Mouse (Mus musculus) neural tube, embryonic 15.5 days (tissue): ENCODE results near the gene Scg3. TPM values are rescaled to one million over a fixed set of nuclear protein-coding genes. Genes with fewer than 3 reads are reported as not detected.

Experiments
- ATAC-seq: fragments of 200-750 bp; cut with Nextera tagmentation; 2 replicates; pipeline ENCODE4 v1.8.0; 2017; ENCODE audit warnings: mild to moderate bottlenecking, moderate TSS enrichment, moderate library complexity; ENCODE audit not compliant: low FRiP score
- H3K27ac ChIP-seq: fragments of 300-500 bp; sonication (generic); replicated peaks from 2 replicates; pipeline ENCODE4 v1.5.1; 2015; ENCODE audit warnings: mild to moderate bottlenecking, inconsistent platforms
- H3K27me3 ChIP-seq: fragments of 300-500 bp; sonication (generic); replicated peaks from 2 replicates; pipeline ENCODE4 v1.6.1; 2015; ENCODE audit warnings: inconsistent platforms
- H3K36me3 ChIP-seq: fragments of 300-500 bp; sonication (generic); 2 replicates; pipeline ENCODE4 v1.6.1; 2015; ENCODE audit warnings: inconsistent platforms
- H3K4me1 ChIP-seq: fragments of 300-500 bp; sonication (generic); 2 replicates; pipeline ENCODE4 v1.6.1; 2015; ENCODE audit warnings: inconsistent platforms
- H3K4me2 ChIP-seq: fragments of 300-500 bp; sonication (generic); 2 replicates; pipeline ENCODE4 v1.6.1; 2015; ENCODE audit warnings: inconsistent platforms, mild to moderate bottlenecking, moderate library complexity
- H3K4me3 ChIP-seq: fragments of 300-500 bp; sonication (generic); replicated peaks from 2 replicates; pipeline ENCODE4 v1.5.1; 2015; ENCODE audit warnings: mild to moderate bottlenecking, inconsistent platforms
- H3K9ac ChIP-seq: fragments of 300-500 bp; sonication (generic); replicated peaks from 2 replicates; pipeline ENCODE4 v1.6.1; 2015; ENCODE audit warnings: mild to moderate bottlenecking, inconsistent platforms
- H3K9me3 ChIP-seq: fragments of 300-500 bp; sonication (generic); replicated peaks from 2 replicates; pipeline ENCODE4 v1.6.1; 2016; ENCODE audit warnings: inconsistent platforms
- WGBS: fragments of 180-500 bp; shearing (Covaris S2); methylation state at CpG from one replicate; pipeline ENCODE4 v1.1.7; 2015; ENCODE audit warnings: mixed read lengths; 5-methylcytosine and 5-hydroxymethylcytosine counted together
- polyA plus RNA-seq: library from polyadenylated mRNA; unstranded; fragments of >200 nt; fragmentation: Nextera tagmentation; extraction: Ambion mirVana; gene quantifications from 2 replicates; pipeline ENCODE4 v1.2.1, GENCODE M21; 2015

The Scg3 gene
- polyA plus RNA-seq: 102 and 123 TPM in 2 replicates

DNA sequence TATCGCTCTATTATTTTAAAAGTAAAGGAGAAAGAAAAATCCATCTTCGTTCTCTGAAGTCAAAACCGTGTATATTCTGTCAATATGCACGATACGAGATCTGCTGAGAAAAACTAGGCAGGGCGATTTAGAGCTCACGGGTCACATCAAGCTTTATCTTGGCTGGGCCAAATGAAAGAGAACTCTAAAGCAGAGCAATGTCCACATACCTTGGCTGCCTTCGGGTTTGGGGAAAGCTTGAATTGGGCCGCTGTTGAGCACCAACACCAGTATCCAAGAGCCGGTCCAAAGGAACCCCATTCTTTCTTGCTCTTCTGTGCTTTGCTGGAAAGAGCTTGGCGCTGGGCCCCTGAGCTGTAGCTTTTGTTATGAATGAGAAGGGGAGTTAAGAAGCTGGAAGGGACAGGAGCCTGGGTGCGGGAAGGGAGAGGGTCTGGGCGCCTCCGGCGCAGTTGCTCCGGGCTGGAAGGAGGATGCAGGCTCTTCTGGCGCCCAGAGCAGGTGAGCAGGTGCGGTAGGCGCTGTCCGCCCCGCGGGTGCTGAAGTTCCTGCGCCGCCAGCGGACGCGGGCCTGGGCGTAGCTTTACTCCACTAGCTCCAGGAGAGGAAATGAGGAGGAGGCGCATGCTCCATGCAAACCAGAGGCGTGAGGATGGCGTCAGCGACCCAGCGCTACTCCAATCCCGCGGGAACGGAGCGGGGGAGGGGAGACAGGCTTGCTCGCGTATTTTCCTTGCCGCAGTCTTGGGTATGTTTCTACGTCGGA lies at the start of gene Scg3:
Gene Scg3 (minus strand): TSS at position 631 of the 766 bp plus-strand sequence.
- 5% methylated on average over 42 of the region's 42 CpGs for WGBS
- ATAC-seq: peak; percentile 99
- peaks cover under 1% of the 10 kb centered on the region; the same call in 1 of the 2 replicates for H3K36me3 ChIP-seq
- no peaks in the 10 kb centered on the region for H3K27me3 ChIP-seq
- H3K4me2 ChIP-seq: peak within 1 kb of the TSS; percentile 57
- H3K9ac ChIP-seq: peak within 1 kb of the TSS; percentile 85
- peak within 1 kb of the TSS; percentile 82 for H3K4me3 ChIP-seq
- no peaks in the 10 kb centered on the region for H3K9me3 ChIP-seq
- peaks cover 27% of the 10 kb centered on the region for H3K4me1 ChIP-seq
- H3K27ac ChIP-seq: peak within 1 kb of the TSS; percentile 92

DNA sequence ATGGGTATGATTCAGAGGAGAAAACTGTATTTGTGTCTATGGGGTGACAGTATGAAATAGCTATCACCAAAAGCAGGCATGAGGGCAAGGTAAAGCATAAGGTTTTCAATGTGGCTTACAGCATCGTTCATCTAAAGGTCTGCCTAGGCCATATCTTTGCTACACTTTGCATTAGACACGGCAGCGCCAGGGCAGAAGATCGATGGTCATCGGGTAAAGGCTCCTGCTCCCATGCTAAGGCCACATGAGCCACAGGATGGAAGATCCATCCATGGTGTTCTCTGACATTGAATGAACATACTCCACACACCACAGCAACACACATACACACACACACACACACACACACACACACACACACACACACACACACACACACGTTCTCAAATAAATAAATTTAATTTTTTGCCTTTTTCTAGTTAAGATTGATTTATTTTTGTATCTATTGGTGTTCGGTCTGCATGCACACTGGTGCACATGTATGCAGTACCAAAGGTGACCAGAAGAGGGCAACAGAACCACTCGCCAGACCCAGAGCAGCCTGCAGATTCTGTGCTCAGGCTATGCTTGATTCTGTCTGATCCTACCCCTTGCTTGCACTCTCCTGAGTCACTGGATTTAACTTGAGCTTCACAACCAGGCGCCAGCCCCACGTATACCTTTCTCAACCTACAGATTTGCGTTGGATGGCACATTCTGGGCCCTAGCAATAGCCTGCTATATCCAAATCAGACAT lies 36.3 kb upstream of the Scg3 start:
- peak; percentile 80 for ATAC-seq
- Histone ChIP-seq H3K36me3 (no peaks in the 10 kb centered on the region), H3K27me3 (no peaks in the 10 kb centered on the region), H3K9ac (no peak overlapping the region), H3K4me1 (no peaks in the 10 kb centered on the region), H3K9me3 (no peaks in the 10 kb centered on the region), H3K4me2 (no peak overlapping the region), H3K4me3 (no peak overlapping the region), H3K27ac (no peak overlapping the region)
- WGBS: 37% methylated on average over 11 of the region's 11 CpGs

DNA sequence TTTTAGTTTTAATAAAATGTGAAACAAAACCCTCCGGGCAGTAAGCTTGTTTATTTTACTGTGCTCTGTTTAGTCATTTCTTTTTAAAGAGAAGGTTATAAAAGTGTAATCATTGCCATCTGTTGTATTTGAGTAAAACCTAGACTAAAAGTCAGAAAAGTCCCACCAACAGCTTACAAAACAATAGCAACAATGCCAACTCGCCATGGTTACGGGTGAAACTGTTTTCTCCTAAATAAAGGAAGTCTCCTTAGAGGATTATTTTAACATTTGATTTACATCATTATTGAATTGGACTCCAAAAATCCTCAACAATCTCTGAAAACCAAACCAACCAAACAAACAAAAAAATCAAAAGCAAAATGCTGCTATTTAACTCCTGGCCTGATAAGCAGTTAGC lies 35.6 kb upstream of the Scg3 start:
- H3K36me3 ChIP-seq: no peaks in the 10 kb centered on the region
- H3K4me1 ChIP-seq: no peaks in the 10 kb centered on the region
- no peaks in the 10 kb centered on the region for H3K27me3 ChIP-seq
- H3K27ac ChIP-seq: no peak overlapping the region
- no peak overlapping the region for H3K4me2 ChIP-seq
- no peak overlapping the region for H3K9ac ChIP-seq
- ATAC-seq: no peak
- WGBS: 70% methylated on average over 3 of the region's 3 CpGs
- H3K4me3 ChIP-seq: no peak overlapping the region
- H3K9me3 ChIP-seq: no peaks in the 10 kb centered on the region

DNA sequence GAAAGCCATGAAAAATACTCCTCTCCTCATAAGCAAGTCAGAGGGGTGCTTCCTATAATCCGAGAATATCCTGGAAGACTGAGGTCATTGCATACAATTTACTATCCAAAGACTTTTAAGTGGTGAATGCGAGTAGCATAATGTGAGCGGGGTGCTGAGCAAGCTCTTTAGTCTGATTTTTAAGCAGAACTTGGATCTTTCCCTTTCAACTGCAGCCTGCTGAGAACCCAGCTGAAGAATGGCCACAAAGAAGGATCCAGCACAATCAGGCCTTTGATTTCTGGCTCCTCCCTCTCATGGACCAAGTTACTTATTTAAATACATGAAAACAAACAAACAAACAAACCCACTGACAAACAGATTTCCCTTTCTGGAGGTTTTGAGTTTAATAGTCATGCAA lies 916 bp upstream of the Scg3 start:
- WGBS: 48% methylated on average over 3 of the region's 3 CpGs
- no peak for ATAC-seq

DNA sequence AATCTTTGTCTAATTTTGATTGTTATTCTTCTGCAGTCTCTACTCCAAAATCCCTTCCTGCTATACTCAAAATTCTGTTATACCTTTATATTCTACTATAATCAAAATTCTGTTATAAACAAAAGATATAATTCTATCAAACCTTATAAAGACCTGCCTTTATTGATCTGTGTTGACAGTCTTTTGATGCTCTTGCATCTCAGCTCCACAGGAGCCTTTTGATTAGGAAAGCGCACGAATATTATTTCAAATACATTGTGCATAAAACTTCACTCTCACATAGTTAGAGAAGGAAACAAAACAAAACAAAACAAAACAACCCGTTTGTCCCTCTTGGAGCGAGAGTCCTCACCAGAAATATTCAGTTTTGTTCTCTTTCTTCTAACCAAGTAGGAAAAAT lies 436 bp upstream of the Scg3 start:
- Histone ChIP-seq H3K36me3 (no peaks in the 10 kb centered on the region; the same call in 1 of the 2 replicates), H3K9ac (peak overlapping the region; percentile 85), H3K4me2 (peak overlapping the region; percentile 57), H3K27me3 (no peaks in the 10 kb centered on the region), H3K4me3 (peak overlapping the region; percentile 82), H3K4me1 (peaks cover 27% of the 10 kb centered on the region), H3K27ac (peak overlapping the region; percentile 92), H3K9me3 (no peaks in the 10 kb centered on the region; the same call in 1 of the 2 replicates)
- peak; percentile 6; the same call in 1 of the 2 replicates for ATAC-seq
- WGBS: 56% methylated on average over 4 of the region's 4 CpGs

More for the DNA sequence above, 916 bp upstream of the Scg3 start:
- Histone ChIP-seq H3K4me2 (peak overlapping the region; percentile 57), H3K36me3 (no peaks in the 10 kb centered on the region; the same call in 1 of the 2 replicates), H3K4me3 (peak overlapping the region; percentile 82), H3K27ac (peak overlapping the region; percentile 92), H3K9me3 (no peaks in the 10 kb centered on the region; the same call in 1 of the 2 replicates), H3K9ac (peak overlapping the region; percentile 85; the same call in 1 of the 2 replicates), H3K4me1 (peaks cover 27% of the 10 kb centered on the region), H3K27me3 (no peaks in the 10 kb centered on the region)

DNA sequence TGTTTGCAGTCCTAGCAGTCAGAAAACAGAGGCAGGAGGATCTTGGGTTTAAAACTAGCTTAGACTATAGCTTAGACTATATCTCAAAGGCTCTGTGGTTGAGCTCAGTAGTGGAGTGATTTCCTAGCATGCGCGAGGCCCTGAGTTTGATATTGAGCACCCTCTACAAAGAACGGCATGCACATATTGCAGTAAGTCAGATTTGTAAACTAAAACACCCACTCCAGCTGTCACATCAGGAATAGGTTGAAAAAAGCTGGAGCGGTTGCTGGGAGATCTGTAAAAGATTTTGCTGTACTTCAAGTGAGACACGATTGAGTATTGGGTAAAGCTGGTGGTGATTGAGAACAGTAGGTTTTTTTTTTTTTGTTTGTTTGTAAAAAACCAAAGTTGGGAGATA lies 3.2 kb downstream of the Scg3 start:
- 92% methylated on average over 5 of the region's 5 CpGs for WGBS
- Histone ChIP-seq H3K27ac (no peak overlapping the region), H3K4me2 (no peak overlapping the region), H3K27me3 (no peaks in the 10 kb centered on the region), H3K4me1 (peaks cover 27% of the 10 kb centered on the region), H3K9me3 (no peaks in the 10 kb centered on the region), H3K4me3 (no peak overlapping the region), H3K9ac (no peak overlapping the region), H3K36me3 (peaks cover 26% of the 10 kb centered on the region)
- ATAC-seq: no peak

DNA sequence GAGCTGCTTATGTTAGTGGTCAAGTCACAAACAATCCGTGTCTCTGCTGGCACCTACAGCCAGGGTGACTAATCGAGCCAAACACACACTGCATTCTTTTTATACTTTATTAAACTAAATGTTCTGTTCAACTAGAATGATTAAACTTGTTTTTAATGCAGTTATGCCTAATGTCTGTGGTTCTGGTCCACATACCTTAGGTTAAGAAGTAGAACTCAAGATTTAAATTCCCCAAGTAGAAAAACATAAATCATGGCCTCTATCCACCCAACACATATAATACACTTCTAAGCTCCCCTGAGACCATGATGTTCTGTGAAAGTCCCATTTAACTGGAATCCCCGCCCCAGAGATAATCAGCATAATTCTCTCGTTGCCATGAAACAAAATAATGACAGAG lies 4.2 kb downstream of the Scg3 start:
- H3K4me2 ChIP-seq: no peak overlapping the region
- peaks cover 36% of the 10 kb centered on the region for H3K36me3 ChIP-seq
- no peaks in the 10 kb centered on the region for H3K27me3 ChIP-seq
- no peak overlapping the region for H3K27ac ChIP-seq
- no peak for ATAC-seq
- H3K4me1 ChIP-seq: peaks cover 24% of the 10 kb centered on the region
- WGBS: 77% methylated on average over 4 of the region's 4 CpGs
- H3K4me3 ChIP-seq: no peak overlapping the region
- no peak overlapping the region for H3K9ac ChIP-seq
- H3K9me3 ChIP-seq: no peaks in the 10 kb centered on the region

DNA sequence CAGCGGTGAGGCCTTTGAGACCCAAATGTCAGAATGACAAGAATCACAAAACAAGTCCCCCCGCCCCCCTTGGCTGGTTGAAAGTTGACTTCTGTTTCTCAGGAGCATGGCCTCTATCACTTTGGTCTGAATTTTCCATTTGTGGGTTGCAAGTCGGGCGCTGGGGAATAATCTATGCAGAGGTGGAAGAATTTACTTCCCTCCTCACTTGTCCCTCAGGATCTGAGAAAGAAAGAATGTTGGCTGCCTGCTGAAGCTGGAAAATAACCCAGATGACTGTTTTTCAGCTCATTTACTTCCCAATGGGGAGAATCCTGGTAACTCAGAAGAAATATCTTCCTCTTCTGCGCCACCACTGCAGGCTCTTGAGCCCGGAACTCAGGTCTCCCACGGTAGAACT lies 5.5 kb downstream of the Scg3 start:
- no peak overlapping the region for H3K9ac ChIP-seq
- 75% methylated on average over 7 of the region's 7 CpGs for WGBS
- peaks cover 48% of the 10 kb centered on the region for H3K36me3 ChIP-seq
- peaks cover 21% of the 10 kb centered on the region for H3K4me1 ChIP-seq
- no peak overlapping the region for H3K4me3 ChIP-seq
- no peaks in the 10 kb centered on the region for H3K9me3 ChIP-seq
- no peak overlapping the region for H3K4me2 ChIP-seq
- ATAC-seq: no peak
- H3K27ac ChIP-seq: no peak overlapping the region
- H3K27me3 ChIP-seq: no peaks in the 10 kb centered on the region

DNA sequence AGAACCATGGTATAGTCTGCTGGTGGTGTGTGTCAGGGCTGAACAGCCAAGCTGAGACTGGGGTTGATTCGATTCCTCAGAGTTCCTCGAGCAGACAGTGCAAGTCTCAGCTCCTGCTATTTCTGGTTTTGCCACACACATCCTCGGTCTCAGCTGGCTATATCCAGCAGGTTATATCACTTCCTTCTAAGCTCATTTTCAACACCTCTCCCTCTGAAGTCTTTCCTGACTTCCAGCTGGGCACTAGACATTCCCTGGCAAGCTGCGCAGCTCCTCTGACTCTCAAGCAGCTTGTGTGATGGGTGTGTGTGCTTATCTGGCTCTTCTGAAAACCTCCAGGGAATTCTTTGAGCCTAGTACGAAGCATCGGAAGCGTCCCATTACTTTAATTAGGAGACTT lies 7.6 kb downstream of the Scg3 start:
- H3K4me2 ChIP-seq: no peak overlapping the region
- no peaks in the 10 kb centered on the region for H3K27me3 ChIP-seq
- no peak overlapping the region for H3K27ac ChIP-seq
- 84% methylated on average over 7 of the region's 7 CpGs for WGBS
- peaks cover 9% of the 10 kb centered on the region; the same call in 1 of the 2 replicates for H3K4me1 ChIP-seq
- H3K9me3 ChIP-seq: no peaks in the 10 kb centered on the region
- H3K36me3 ChIP-seq: peaks cover 62% of the 10 kb centered on the region
- ATAC-seq: no peak
- no peak overlapping the region for H3K4me3 ChIP-seq
- H3K9ac ChIP-seq: no peak overlapping the region

DNA sequence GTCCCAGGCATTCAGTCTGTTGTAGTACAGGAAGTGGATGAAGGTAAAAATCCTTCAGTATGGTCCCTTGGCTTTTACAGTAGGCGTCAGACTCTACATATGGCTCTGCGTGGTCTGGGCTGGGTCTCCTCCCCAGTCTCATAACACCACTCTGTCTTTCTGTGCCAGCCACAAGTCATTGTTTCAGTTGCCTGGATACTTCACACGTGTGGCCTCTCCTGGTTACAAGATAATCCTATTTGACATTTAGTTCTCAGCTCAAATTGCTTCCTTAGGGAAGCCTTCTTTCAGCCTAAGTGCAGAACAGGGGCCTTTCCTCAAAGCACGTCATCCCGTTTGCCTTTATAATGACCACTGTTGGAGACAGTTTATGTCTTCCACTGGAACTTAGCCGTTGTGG lies 11.1 kb downstream of the Scg3 start:
- no peak overlapping the region for H3K4me2 ChIP-seq
- peaks cover 81% of the 10 kb centered on the region for H3K36me3 ChIP-seq
- whole genome bisulfite sequencing: 68% methylated on average over 6 of the region's 6 CpGs
- no peak overlapping the region for H3K4me3 ChIP-seq
- no peaks in the 10 kb centered on the region for H3K27me3 ChIP-seq
- no peaks in the 10 kb centered on the region for H3K9me3 ChIP-seq
- no peaks in the 10 kb centered on the region for H3K4me1 ChIP-seq
- no peak overlapping the region for H3K27ac ChIP-seq
- no peak for ATAC-seq
- H3K9ac ChIP-seq: no peak overlapping the region

DNA sequence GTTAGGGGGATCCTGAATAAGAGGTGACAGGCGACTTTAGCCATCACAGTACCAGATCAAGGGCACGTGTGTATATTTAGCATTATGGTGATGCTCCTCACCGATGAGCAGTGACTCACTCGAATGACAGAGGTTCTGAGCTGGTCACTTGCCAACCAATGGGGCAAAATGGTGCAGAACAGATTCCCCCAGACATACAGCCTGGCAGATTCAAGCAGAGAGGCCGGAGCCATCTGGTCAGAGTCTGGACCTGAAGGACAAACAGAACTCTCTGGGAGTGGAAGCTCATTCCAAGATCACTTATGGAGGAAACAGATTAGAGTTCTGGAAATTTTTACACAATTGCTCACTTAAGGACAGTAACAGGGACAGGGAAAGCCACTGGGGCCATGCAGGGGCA lies 17.2 kb downstream of the Scg3 start:
- Histone ChIP-seq H3K4me2 (no peak overlapping the region), H3K4me3 (no peak overlapping the region), H3K9ac (no peak overlapping the region), H3K36me3 (peaks cover 55% of the 10 kb centered on the region), H3K27ac (no peak overlapping the region), H3K9me3 (no peaks in the 10 kb centered on the region), H3K27me3 (no peaks in the 10 kb centered on the region), H3K4me1 (no peaks in the 10 kb centered on the region)
- WGBS: 77% methylated on average over 5 of the region's 5 CpGs
- no peak for ATAC-seq

DNA sequence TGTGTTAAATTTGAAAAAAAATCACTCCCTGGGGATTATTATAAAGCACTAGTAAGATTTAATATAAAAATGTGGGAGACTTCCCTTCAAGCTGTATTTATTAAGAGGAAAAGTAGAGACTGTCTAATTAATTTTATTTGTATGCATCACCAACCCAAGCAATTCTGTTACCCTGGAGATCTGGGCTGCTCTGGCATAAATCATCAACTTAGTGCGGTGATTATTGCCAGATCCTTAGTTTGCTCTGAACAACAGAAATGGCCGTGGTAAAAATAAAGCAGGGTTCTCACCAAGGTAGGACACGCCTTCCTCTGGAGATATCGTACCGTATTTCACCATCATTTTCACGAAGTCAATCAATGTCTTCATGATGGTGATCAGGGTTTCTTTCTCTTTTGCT lies 18.5 kb downstream of the Scg3 start:
- no peak for ATAC-seq
- Histone ChIP-seq H3K4me2 (no peak overlapping the region), H3K27ac (no peak overlapping the region), H3K27me3 (no peaks in the 10 kb centered on the region), H3K9ac (no peak overlapping the region), H3K4me3 (no peak overlapping the region), H3K9me3 (no peaks in the 10 kb centered on the region), H3K4me1 (no peaks in the 10 kb centered on the region), H3K36me3 (peaks cover 60% of the 10 kb centered on the region)
- WGBS: 72% methylated on average over 6 of the region's 6 CpGs
